Mouse (Mus musculus): Measurements from ENCODE around the gene Emp1.

Gene Emp1

GRCm38 (mm10) chr6:135411712-135412319 is 49.5 kb downstream of the Emp1 start:
- DNase-seq (ENCODE audit: low spot score in 2 of 2) = no peak

GRCm38 (mm10) chr6:135412649-135413048 is 50.3 kb downstream of the Emp1 start:
- DNase-seq (ENCODE audit: low spot score in 2 of 2) = no peak

DNA sequence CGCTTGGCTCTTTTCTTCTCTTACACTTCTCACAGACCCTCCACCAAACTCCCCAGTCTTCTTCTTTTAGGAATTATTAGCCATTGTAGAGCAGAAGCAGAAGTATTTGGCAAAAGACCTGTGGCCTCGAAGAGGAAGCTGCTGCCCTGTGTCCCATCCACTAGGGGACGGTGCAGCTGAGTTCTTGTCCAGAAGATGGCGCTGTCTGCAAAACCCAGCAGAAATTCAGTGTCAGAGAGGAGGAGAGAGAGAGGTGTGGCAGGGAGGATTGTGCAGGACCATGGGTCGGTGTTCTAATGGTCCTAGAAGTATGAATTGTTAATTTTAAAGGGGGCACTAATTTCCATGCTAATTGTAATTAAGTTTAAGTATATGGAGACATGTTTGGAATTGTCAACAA is 55.1 kb downstream of the Emp1 start:
- peak in 1 of 2 experiments; percentile 6 for DNase-seq (ENCODE audit: low spot score in 2 of 2)

DNA sequence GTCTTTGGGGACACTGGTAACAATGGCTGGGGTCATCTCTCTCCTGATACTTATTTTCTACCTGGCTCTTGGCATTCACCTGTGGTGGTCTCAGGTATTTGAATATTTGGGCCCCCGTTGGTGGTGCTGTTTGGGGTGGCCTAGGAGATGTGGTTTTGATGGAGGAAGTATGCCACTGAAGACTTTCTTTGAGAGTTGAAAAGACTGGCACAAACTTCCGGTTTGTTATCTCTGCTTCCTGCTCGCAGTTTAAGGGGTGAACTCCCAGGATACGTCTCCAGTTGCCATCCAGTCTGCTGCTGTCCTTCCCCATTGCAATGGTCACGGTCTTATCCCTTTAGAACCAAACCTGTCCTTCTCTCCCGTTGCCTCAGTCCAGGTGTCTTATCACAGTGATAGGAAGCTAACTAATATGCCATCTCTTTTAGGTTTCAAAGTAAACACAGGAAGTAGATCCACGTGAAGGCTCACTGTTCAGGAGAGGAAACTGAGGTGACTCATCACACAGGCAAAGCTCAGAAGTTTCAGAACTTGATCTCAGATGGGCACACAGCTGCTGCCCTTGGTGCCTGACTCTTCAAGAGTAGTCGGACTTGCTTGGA is 56.0 kb downstream of the Emp1 start:
- DNase-seq (ENCODE audit: low spot score in 2 of 2) = no peak

DNA sequence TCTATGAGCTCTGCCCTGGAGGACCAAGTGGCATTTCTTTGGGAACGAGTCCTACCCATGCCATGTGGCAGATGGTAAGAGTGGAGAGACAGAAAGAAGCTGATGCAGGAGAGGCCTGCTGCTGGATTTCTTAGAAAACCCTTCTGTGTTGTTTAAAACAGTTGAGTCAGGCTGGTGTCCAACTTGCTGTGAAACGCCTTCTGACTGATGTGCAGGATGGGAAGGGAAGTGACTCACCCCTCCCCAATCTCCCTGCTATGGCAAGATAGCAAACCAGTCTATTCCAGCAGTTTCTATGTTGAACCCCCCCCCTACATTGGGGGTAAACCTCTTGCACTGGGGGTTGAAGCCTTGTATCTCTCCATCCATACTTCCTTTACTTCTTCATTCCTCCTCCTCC is 65.9 kb downstream of the Emp1 start:
- no peak for DNase-seq (ENCODE audit: low spot score in 2 of 2)

GRCm38 (mm10) chr6:135429268-135429909 is 67.0 kb downstream of the Emp1 start:
- DNase-seq (ENCODE audit: low spot score in 2 of 2) = no peak

DNA sequence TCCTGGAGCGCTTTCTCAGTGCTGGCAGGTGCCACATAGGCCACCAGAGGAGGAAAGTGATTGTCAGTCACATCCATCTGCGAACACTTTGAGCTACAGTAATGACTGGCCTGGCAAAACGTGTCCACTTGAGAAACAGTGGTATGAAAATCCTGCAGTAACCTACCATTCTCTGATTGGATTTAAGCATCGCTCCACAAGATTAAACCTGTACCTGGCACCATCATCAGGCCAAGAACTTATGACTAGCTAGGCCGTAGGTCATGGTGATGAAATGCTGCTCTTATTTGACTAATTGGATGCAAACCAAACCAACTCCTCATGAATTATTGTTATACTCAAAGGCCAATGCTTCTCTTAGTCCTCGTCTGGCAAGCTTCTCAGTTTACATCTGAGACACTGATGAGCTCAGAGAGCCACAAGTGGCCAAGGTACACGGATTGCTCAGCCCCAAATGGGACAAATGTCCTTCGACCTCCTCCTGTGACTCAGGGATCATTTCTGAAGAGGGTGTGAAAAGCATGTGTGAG is 68.2 kb downstream of the Emp1 start:
- no peak for DNase-seq (ENCODE audit: low spot score in 2 of 2)
